6 mouse cellular contexts compared by ENCODE assay signal in genomic region chr8:85602737-85603136, GRCm38 (mm10).
"Had no signal": no experiment of that assay in that cellular context is flagged by ENCODE, and none has a peak within 500 bp of the region (broad histone marks: within the 10 kb centered on the region; RNA-seq: fewer than 3 reads in every experiment).

No protein-coding gene starts in this region.

- H3K27me3 ChIP-seq: limb, embryonic 13.5 days; lung, embryonic 15.5 days; midbrain, embryonic 12.5 days; neural tube, embryonic 13.5 days had no signal

- H3K4me3 ChIP-seq: layer of hippocampus, adult 2 months; limb, embryonic 13.5 days; lung, embryonic 15.5 days; midbrain, embryonic 12.5 days; neural tube, embryonic 13.5 days had no signal

- H3K9me3 ChIP-seq: limb, embryonic 13.5 days; lung, embryonic 15.5 days; midbrain, embryonic 12.5 days; neural tube, embryonic 13.5 days had no signal

- H3K9ac ChIP-seq: limb, embryonic 13.5 days; lung, embryonic 15.5 days; midbrain, embryonic 12.5 days; neural tube, embryonic 13.5 days had no signal

- H3K36me3 ChIP-seq: limb, embryonic 13.5 days; lung, embryonic 15.5 days; midbrain, embryonic 12.5 days; neural tube, embryonic 13.5 days had no signal

- H3K27ac ChIP-seq: layer of hippocampus, adult 2 months; limb, embryonic 13.5 days; lung, embryonic 15.5 days; macrophage; midbrain, embryonic 12.5 days; neural tube, embryonic 13.5 days had no signal

- H3K4me1 ChIP-seq: lung, embryonic 15.5 days; midbrain, embryonic 12.5 days; neural tube, embryonic 13.5 days had no signal
